Mouse (Mus musculus) NIH3T3 (cell line): Measurements from ENCODE around the gene Inpp5d.
A peak's percentile ranks its signal among the peaks of the same experiment; 100 is the strongest.

Experiments
- DNase-seq: peaks from one replicate; pipeline ENCODE4 v3.0.0-alpha.2; 2012; ENCODE audit warnings: low read depth

The Inpp5d gene

DNA sequence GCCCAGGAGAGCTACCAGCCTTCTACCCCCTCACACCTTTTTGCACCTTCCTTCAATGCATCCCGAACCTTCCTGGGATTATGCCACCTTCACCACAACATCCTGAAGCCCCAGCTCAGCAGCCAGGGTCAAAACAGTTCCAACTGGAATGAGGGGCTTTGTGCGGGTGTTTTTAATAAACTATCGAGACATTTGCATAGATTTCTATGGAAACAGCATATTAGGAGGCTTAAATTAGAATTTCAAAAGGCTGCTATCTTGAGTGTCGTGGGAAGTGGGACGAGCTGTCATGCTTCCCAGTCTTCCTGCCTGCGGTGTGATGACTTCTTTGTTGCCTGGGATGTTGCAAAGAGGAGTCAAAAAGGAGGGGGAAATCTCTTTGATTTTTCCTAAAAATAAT, 88.9 kb downstream of the Inpp5d start:
- no peak for DNase-seq

DNA sequence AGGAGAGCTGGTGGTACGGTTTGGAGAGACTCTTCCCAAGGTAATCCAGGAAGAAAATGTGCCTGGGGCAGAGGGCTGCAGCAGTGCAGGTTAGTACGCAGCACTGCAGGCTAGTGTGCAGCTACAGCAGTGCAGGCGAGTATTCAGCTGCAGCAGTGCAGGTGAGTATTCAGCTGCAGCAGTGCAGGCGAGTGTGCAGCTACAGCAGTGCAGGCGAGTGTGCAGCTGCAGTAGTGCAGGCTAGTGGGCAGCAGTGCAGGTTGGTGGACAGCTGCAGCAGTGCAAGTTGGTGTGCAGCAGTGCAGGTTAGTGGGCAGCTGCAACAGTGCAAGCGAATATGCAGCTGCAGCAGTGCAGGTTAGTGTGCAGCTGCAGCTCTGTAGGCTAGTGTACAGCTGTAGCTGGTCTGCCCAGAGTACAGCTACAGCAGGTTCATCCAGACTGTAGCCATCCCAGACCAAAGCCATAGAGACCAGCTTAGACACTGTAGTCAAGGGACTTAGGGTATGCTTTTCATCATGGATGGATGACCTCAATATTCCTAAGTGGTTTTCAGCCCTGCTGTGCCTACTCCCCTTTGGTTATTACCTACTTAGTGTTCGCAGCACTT, 89.7 kb downstream of the Inpp5d start:
- no peak for DNase-seq

DNA sequence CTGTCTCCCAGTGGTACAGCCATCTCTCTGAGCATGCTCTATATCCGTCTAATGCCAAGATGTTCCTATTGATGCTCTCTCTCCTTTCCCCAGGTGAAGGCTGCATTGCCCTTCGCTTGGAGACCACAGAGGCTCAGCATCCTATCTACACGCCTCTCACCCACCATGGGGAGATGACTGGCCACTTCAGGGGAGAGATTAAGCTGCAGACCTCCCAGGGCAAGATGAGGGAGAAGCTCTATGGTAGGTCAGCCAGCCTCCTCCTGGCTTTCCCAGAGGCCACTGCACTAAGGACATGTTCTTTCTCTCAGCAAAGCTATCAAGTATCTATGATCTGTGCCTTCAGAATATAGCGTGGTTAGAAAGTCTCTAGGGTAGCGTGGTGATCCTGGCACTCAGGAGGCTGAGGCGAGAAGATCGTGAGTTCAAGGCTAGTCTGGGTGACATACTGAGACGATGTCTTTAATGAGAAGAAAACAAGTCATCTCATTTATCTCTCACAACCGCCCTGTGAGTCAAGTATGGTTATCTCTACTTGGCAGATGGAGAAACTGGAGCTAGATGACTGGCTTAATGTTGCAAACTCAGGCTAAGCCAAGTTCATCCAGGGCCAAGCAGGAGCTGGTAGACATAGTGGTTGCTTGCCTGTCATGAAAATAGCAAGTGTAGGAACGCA, 92.0 kb downstream of the Inpp5d start:
- DNase-seq = no peak

DNA sequence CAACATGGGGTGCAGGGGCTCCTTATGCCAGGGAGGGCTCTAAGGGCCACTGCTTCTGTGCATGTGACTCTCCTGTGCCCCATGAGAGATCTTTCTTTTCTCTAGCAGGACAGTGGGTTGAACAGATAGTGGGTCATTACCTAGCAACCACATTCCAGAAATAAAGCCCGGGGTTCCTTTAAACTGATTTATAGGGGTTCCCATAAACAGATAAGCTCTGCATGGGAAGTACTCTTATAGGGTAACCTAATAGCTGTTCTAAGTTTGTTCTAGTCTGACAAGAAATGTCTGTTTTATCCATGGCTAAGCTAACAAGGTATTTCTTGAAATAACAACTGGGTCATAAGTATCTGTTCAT, 92.5 kb downstream of the Inpp5d start:
- no peak for DNase-seq

DNA sequence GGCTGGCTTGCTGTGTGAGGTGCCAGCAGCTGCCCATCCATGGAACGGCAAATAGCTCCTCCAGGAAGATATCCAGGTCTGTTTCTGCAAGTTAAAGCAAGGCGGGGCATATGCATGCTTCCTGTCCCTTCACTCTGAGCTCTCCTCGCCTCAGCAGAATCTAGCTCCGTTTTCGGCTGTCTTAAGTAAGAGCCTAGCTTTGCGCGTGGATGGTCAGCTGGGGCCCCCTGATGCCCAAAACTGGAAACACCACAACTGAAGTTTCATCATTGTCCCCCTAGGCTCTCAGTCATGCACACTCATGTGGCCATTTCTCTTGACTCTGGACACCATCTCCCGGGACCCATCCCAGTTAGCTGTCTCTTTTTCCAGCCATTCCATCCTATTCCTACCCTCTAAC, 101.3 kb downstream of the Inpp5d start:
- peak; percentile 90 for DNase-seq

DNA sequence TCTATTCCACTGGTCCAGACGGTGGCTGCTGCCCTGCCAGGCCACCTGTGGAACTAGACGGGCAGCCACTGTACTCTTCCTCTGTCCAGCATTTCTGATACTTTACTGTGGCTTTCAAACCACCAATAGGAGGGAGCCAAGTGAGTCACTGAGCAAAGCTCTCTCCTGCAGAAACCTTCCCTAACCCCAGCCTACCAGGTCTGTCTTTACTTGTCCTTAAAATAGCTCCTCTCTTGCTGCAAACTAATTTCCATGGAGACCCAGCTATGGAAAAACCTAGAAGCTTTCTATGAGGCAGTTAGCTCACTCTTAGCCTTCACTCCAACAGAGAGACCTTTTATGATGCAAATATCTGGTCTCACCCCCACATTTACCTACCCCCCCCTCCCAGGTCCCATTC, 102.0 kb downstream of the Inpp5d start:
- peak; percentile 40 for DNase-seq

DNA sequence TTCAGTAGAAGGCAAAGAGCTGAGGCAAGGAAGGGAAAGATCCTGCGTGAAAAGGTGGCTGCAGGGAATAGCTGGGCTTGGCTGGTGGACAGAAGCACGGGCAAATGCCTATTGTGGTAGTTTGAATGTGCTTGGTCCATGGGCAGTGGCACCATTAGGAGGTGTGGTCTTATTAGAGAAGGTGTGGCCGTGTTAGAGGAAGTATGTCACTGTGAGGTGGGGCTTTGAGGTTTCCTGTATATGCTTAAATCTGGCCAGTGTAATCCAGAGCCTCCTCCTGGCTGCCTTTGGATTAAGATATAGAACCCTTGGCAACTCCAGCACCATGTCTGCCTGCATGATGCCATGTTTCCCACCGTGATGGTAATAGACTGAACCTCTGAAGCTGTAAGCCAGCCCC, 103.2 kb downstream of the Inpp5d start:
- no peak for DNase-seq

DNA sequence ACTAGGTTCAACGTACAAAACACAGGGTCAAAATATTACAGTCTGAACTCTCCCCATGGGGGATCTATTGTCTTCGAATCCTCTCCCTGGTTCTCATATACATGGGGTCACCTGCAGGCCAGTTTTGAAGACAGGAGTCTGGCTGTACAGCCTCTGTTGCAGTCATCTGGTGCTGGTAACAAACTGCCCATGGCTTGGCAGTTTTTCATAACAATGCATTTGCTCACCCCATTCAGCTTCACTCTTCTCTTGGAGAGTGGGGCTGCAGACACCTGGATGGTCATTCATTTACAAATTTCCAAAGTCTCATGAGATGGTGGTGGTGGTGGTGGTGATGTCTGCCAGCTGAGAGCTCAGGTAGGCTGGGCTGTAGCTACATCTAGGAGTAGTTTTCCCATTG, 109.0 kb downstream of the Inpp5d start:
- DNase-seq = no peak

DNA sequence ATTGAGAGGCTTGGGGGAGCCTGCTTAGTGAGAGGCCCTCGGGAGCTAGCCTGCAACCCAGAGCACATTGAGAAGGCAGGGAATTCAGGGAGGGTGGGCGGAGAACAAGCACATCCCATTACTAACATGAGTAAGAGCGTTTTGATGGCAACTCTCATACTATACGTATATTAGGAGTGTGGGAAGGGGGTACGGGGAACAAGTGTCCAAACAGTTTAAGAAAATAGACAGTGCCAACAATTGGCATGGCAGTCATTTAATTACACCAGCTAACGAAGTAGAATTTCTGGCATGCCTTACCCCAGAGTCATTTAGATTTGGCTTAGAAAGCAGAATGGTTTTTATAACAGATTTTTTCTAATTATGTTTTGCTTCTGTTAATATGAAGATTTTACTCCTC, 109.7 kb downstream of the Inpp5d start:
- no peak for DNase-seq

DNA sequence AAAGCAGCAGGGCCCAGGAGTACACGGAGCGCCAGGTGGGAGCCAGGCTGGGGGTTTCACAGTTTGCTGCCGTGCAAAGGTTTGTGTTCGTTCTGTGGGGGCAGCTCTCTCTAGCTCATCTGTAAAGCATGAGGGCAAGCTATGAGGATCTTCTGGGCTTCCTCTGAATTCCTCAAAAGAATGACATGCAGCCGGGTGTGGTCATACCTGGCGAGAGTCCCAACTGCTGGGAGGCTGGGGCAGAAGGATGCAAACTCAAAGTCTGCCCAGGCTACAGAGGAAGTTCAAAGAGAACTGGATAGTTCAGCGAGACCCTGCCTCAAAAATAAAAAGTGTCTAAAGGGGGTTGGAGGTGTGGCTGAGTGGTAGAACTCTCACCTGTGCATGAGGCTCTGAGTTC, 110.2 kb downstream of the Inpp5d start:
- DNase-seq = peak; percentile 50

DNA sequence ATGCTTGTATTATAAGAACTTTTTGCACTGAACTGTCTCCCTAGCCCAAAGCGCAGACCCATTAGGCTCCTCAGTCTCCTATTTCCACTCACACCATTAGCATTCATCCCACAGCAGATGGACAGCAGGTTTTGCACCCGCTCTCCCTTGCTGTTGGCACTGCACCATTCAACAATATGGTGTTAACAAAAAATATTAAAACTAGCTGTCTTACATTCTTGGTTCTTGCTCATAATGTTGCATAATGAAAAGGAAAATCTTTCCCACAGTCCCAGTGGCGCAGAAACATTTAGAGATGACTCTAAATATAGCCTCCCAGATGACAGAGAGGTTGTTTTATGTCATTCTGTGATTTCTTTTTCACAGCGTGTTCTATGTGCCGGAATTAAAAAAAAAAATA, 113.1 kb downstream of the Inpp5d start:
- DNase-seq = no peak

DNA sequence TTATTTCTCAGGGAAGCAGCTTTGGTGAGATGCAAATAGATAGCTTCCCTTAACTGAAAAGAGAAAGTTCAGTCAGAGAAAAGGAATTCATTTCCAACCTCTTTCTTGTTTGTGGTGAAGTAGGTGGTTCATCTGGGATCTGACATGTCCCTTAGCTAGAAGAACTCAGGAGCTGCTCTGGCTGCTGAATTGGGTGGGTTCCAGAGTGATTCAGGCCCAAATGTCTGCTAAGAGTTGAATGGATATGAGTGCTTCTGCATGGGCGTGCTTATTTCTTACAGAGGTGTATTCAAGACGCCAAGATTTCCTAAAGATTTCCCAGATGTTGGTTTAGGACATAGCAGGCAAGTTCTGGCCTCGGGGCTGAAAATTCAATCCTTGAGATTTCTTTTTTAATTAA, 114.0 kb downstream of the Inpp5d start:
- DNase-seq = peak; percentile 70

DNA sequence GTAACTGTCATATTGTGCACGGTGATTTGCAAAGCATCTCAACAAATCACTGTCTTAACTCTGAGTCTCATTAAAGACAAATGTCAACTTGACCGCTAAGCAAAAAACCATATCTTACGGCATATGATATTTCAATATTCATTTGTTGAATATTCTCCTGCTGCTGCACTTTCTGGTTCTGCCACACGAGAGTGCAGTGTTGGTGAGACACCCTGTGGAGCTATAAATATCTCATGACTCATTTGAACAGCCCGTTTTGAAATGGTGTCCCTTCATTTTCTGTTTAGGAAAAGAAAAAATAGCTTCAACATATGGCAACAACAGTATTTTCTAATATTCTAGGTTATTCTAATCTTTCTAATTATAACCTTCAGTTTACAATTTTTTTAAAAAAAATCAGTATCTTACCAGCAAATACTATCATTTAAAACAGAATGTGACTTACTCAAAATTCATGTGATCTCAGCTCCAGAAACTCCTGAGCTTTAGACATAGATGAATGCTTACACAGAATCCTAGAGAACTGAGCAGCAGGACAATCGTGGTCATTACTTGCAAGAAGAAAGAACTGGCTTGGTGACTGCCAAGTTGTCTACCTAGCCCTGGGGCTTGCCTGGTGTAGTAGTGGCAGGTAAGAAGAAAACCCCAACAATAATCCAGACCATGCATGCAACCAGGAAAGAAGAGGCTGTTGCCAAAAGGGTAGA, 120.6 kb downstream of the Inpp5d start:
- DNase-seq = peak; percentile 83

DNA sequence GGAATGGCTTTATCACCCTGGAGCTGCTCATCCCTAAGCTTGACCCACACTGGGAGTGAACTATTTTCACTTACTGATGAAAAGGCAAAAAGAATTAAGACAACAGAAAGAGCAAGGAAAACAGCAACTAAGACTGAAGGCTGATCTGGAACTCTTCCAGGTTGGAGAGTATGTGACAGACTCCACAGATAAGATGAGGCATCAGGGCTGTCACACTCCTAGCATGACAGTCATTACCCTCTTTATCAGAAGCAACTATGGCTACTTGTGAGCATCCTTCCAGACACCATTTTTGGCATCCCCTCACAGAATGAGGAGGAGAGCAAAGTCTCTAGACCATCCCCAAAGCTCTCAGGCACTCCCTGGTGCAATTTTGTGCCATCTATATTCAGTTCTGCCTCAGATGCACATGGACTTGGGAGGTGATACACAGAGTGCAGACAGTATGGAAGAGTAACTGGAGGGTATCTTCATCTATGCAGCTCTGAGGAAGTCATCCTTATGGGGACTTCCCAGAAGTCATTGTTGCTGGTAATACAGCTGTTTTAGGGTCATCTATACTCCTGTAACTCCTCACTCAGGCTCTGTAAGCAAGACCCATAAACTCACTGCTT, 129.4 kb downstream of the Inpp5d start:
- no peak for DNase-seq

DNA sequence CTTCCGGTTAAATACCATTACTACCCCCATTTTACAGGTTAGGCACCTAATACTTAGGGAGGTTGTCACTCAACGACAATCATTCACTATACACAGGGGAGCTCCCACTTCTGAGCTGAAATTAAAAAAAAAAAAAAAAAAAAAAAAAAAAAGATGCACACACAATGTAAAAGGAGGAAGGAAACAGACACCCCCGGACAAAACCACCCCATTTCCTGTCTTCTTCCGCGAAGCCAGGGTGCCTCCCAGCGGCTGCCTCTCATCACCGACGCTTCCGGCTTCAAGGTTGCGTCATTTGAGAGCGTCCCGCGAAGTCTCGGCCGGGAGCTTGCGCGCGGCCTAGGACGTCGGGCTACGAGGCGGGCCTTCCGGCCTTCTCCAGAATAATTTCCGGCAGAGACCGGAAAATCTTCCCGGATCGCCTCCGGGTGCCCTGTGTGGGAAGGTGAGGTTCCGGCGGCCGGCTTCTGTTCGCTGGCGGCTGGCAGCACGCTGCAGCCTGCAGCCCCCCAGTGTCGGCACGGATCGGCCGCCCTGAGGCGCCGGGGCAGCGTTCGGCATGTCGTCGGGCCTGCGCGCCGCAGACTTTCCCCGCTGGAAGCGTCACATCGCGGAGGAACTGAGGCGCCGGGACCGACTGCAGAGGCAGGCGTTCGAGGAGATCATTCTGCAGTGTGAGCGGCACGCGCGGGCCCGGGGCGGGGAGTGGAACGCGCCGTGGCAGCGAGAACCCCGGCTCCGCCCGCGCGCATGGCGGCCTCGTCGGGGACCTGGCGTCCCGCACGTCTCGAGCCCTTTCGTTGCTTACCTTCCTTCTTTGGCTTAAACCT, 135.7 kb downstream of the Inpp5d start, which contains the start of gene Atg16l1:
TSS of gene Atg16l1 (plus strand) at position 230 of the 830 bp plus-strand sequence.
- peak; percentile 98 for DNase-seq

DNA sequence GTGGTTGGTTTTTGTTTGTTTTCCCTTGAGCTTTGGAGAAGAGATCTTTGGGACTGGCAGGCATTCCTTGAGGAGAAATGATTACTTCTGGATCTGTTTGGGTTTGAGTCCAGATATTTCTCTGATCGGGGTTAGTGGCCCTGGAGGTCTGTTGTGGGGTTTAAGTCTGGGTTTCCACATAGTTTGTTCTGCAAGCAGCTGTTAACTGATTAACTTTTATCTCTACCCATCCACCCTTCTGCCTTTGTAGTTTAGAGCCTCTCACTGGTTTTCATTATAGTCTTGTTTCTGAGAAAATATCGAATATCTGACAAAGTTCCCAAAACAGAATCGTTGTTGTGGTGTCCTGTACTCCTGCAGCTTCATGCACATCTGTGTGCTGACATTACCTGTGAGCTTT, 143.7 kb downstream of the Inpp5d start:
- no peak for DNase-seq

DNA sequence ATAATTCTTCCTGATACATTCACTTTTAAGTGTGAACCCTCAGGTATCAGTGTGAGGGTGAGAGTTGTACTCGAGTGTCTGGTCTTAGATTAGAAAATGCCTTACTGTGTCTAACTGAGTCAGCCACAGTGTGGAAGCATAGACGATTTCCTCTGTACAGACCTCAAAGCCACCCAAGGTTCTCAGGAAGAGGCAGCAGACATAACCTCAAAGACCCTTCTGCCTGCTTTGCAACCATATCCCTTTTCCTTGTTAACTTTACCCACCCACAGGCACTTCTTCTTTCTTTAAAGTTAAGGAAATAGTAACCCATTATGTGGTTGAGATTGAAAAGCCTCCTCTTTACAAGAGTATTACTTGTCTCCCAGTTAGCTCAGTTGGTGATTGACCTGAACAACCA, 145.6 kb downstream of the Inpp5d start:
- no peak for DNase-seq

DNA sequence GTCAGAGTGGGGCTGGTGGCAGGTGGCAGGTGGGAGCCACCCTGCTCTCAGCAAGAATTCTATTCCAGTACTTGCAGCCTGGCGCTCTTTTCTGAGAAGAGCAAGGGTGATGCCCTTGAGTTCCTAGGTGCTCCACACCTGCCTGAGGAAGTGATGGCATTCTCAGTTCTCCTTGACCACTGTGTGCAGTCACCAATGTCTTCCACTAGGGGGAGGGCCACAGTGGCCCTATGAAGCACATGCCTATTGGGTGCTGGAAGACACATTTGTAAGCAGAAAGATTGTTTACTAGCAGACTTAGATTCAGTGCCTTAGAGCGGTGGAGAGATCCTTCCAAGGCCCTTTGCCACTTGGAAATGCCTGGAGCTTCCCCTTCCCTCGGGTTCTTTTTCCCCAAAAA, 146.1 kb downstream of the Inpp5d start:
- peak; percentile 58 for DNase-seq

DNA sequence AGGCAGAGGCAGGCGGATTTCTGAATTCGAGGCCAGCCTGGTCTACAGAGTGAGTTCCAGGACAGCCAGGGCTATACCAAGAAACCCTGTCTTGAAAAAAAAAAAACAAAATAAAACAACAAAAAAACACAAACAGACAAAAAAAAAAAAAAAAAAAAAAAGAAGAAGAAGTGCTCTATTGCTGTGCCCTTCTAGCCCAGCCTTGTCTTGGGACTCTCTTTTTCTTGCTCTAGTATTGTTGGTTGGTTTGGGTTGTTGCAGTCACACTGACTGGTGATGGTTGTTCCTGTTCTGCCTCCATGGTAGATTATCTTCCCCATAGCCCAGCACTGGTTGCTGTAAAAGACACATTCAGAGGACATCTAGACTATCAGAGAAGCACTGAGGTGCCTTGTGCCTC, 149.2 kb downstream of the Inpp5d start:
- DNase-seq = no peak
